Mouse (Mus musculus) CH12.LX (cell line): ENCODE measurements at regions not wholly inside any gene's neighbourhood (a gene's known extent, or its start where the extent isn't known, plus 50 kb on each side); places are given as distances from the start of the nearest gene placed in this dataset.

Experiments used
- DNase-seq: peaks from one replicate; pipeline ENCODE4 v3.0.0-alpha.2; 2013; ENCODE audit errors: extremely low read depth
- H3K27ac ChIP-seq: 2 replicates; pipeline ENCODE4 v1.5.1; 2012; ENCODE audit warnings: low read depth, mild to moderate bottlenecking, control low read depth, moderate library complexity; ENCODE audit not compliant: insufficient read depth
- H3K27me3 ChIP-seq: replicated peaks from 2 replicates; pipeline ENCODE3; 2012; ENCODE audit warnings: inconsistent platforms
- H3K36me3 ChIP-seq, 2 experiments: replicated peaks in 1 of 2; 2 replicates each; pipeline versions ENCODE3 to v1.6.1; 2012; ENCODE audit warnings: inconsistent platforms in 1 of 2, low read length in 1 of 2, mild to moderate bottlenecking in 1 of 2, mixed read lengths in 1 of 2, moderate library complexity in 1 of 2; ENCODE audit not compliant: control insufficient read depth in 1 of 2, insufficient read depth in 1 of 2
- H3K4me1 ChIP-seq, 2 experiments: 2 replicates each; pipeline ENCODE4 v1.6.1; 2012; ENCODE audit warnings: inconsistent platforms in 1 of 2, moderate library complexity in 1 of 2; ENCODE audit not compliant: insufficient read depth in 2 of 2, control insufficient read depth in 1 of 2
- H3K4me2 ChIP-seq: 2 replicates; pipeline ENCODE4 v1.6.1; 2012; ENCODE audit warnings: low read depth, mild to moderate bottlenecking, control low read depth; ENCODE audit not compliant: poor library complexity, insufficient read depth, severe bottlenecking
- H3K4me3 ChIP-seq, 3 experiments: fragments of 150-350 bp in 1 of 3; sonication (generic) in 1 of 3; replicated peaks in 1 of 3; 2 replicates each; pipeline versions ENCODE3 to v1.5.1; 2011 to 2012; ENCODE audit warnings: low read depth in 2 of 3, low read length in 2 of 3, mild to moderate bottlenecking in 2 of 3, moderate library complexity in 2 of 3, control low read depth in 1 of 3, improper control_type of control experiment in 1 of 3, inconsistent platforms in 1 of 3, mixed read lengths in 1 of 3; ENCODE audit not compliant: poor library complexity in 1 of 3
- H3K79me2 ChIP-seq: replicated peaks from 2 replicates; pipeline ENCODE4 v1.6.1; 2012; ENCODE audit warnings: mild to moderate bottlenecking, moderate library complexity; ENCODE audit not compliant: control insufficient read depth, poor library complexity, insufficient read depth, severe bottlenecking; ENCODE audit errors: extremely low read depth
- H3K9ac ChIP-seq: 2 replicates; pipeline ENCODE4 v1.6.1; 2012; ENCODE audit warnings: low read depth, mild to moderate bottlenecking, control low read depth, moderate library complexity; ENCODE audit not compliant: insufficient read depth
- H3K9me3 ChIP-seq: replicated peaks from 2 replicates; pipeline ENCODE3; 2012; ENCODE audit warnings: low read length, inconsistent platforms, mixed read lengths
- CHD2 ChIP-seq: IDR thresholded peaks from 2 replicates; pipeline ENCODE4 v1.6.1; 2011; ENCODE audit warnings: low read length, improper control_type of control experiment
- E2F4 ChIP-seq: IDR thresholded peaks from 2 replicates; pipeline ENCODE4 v1.6.1; 2011; ENCODE audit warnings: low read depth, low read length, improper control_type of control experiment; ENCODE audit not compliant: insufficient replicate concordance
- EP300 ChIP-seq: IDR thresholded peaks from 2 replicates; pipeline ENCODE4 v1.6.1; 2011; ENCODE audit warnings: low read length, improper control_type of control experiment
- ETS1 ChIP-seq: conservative IDR thresholded peaks from 2 replicates; pipeline ENCODE4 v1.6.1; 2012; ENCODE audit warnings: low read depth, mild to moderate bottlenecking, inconsistent platforms, low read length, improper control_type of control experiment, moderate library complexity
- HCFC1 ChIP-seq: IDR thresholded peaks from 2 replicates; pipeline ENCODE4 v1.6.1; 2012; ENCODE audit warnings: low read depth, mild to moderate bottlenecking, inconsistent platforms, low read length, improper control_type of control experiment
- IRF4 ChIP-seq: IDR thresholded peaks from 2 replicates; pipeline ENCODE4 v1.6.1; 2014; ENCODE audit warnings: low read depth, mild to moderate bottlenecking, inconsistent platforms, low read length, improper control_type of control experiment
- JUN ChIP-seq: IDR thresholded peaks from 2 replicates; pipeline ENCODE4 v1.6.1; 2011; ENCODE audit warnings: low read depth, mild to moderate bottlenecking, low read length, improper control_type of control experiment, moderate library complexity; ENCODE audit not compliant: insufficient read depth
- MAX ChIP-seq: IDR thresholded peaks from 2 replicates; pipeline ENCODE4 v1.6.1; 2011; ENCODE audit warnings: low read length, improper control_type of control experiment
- MAZ ChIP-seq: IDR thresholded peaks from 2 replicates; pipeline ENCODE4 v1.6.1; 2012; ENCODE audit warnings: low read depth, mild to moderate bottlenecking, inconsistent platforms, low read length, improper control_type of control experiment, moderate library complexity
- MXI1 ChIP-seq: IDR thresholded peaks from 2 replicates; pipeline ENCODE4 v1.6.1; 2011; ENCODE audit warnings: mild to moderate bottlenecking, low read depth, low read length, improper control_type of control experiment
- MYC ChIP-seq: IDR thresholded peaks from 2 replicates; pipeline ENCODE4 v1.6.1; 2011; ENCODE audit warnings: low read depth, mild to moderate bottlenecking, improper control_type of control experiment, low read length
- PAX5 ChIP-seq: IDR thresholded peaks from 2 replicates; pipeline ENCODE4 v1.6.1; 2012; ENCODE audit warnings: low read length, inconsistent platforms, mixed read lengths
- POLR2A ChIP-seq: IDR thresholded peaks from 2 replicates; pipeline ENCODE4 v1.6.1; 2011; ENCODE audit warnings: low read depth, mild to moderate bottlenecking, improper control_type of control experiment, low read length
- POLR2AphosphoS2 ChIP-seq: IDR thresholded peaks from 2 replicates; pipeline ENCODE4 v1.6.1; 2011; ENCODE audit warnings: low read depth, low read length, improper control_type of control experiment
- SIN3A ChIP-seq: IDR thresholded peaks from 2 replicates; pipeline ENCODE4 v1.6.1; 2012; ENCODE audit warnings: low read length, improper control_type of control experiment, inconsistent platforms
- TBP ChIP-seq: conservative IDR thresholded peaks from 2 replicates; pipeline ENCODE4 v1.6.1; 2011; ENCODE audit warnings: low read depth, low read length, improper control_type of control experiment
- UBTF ChIP-seq: IDR thresholded peaks from 2 replicates; pipeline ENCODE4 v1.6.1; 2012; ENCODE audit warnings: low read depth, mild to moderate bottlenecking, inconsistent platforms, low read length, improper control_type of control experiment, moderate library complexity
- USF2 ChIP-seq: conservative IDR thresholded peaks from 2 replicates; pipeline ENCODE4 v1.6.1; 2011; ENCODE audit warnings: low read depth, low read length, improper control_type of control experiment
- ZKSCAN1 ChIP-seq: IDR thresholded peaks from 2 replicates; pipeline ENCODE4 v1.6.1; 2012; ENCODE audit warnings: low read depth, inconsistent platforms, low read length, improper control_type of control experiment, borderline replicate concordance
- ZNF384 ChIP-seq: IDR thresholded peaks from 2 replicates; pipeline ENCODE4 v1.6.1; 2012; ENCODE audit warnings: low read depth, low read length, improper control_type of control experiment, inconsistent platforms
- dilution Hi-C: fragments of 300-500 bp; cut with MboI; formaldehyde crosslinking; loops from 2 replicates; pipeline ENCODE4 v1.14.3; 2020; ENCODE audit warnings: low sequenced_read_pairs; ENCODE audit not compliant: extremely low pct_unique_long_range_greater_than_20kb, extremely low pct_ligation_motif_present
- in situ Hi-C: fragments of 300-500 bp; cut with MboI; formaldehyde crosslinking; loops from 3 replicates; pipeline ENCODE4 v1.14.3; 2019; ENCODE audit warnings: low sequenced_read_pairs, low pct_ligation_motif_present, low pct_unique_long_range_greater_than_20kb, mixed read lengths

DNA sequence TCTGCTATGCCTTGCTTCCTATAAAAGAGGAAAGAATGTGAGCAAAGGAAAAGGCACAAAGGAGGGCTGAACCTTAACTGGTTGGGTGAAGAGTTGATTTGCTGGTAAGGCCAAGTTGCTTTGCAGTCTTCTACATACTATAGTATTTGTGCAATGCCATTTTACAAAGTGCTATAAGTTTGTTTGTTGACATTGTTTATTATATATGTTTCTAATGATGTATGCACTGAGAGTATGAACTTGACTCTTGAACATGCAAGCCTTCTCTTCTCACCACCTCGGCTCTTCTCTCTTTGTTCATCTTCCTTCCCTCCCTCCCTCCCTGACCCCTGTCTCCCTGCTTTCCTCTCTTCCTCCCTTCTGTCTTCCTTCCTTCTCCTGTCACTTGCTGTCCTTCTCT is 135.9 kb upstream of the 1700056E22Rik start:
- no peaks in the 10 kb centered on the region for H3K36me3 ChIP-seq
- H3K4me3 ChIP-seq = no peak overlapping the region
- no peaks in the 10 kb centered on the region for H3K79me2 ChIP-seq
- H3K4me1 ChIP-seq = peaks cover 7 to 40% of the 10 kb centered on the region in 2 experiments
- H3K9ac ChIP-seq = no peak overlapping the region
- no peaks in the 10 kb centered on the region for H3K9me3 ChIP-seq
- H3K27me3 ChIP-seq = no peaks in the 10 kb centered on the region
- no peak for DNase-seq
- in situ Hi-C loops = no loop called here
- H3K4me2 ChIP-seq = no peak overlapping the region
- TF ChIP-seq PAX5 (no peak), HCFC1 (no peak), ETS1 (no peak), JUN (no peak), ZNF384 (no peak), TBP (no peak), MAX (no peak), SIN3A (no peak), MXI1 (no peak), UBTF (no peak), ZKSCAN1 (no peak), USF2 (no peak), E2F4 (no peak), POLR2AphosphoS2 (no peak), IRF4 (no peak), MAZ (no peak), CHD2 (no peak)
- TF ChIP-seq, all 38 proteins: peak for 0
- dilution Hi-C loops = no loop called here
- H3K27ac ChIP-seq = no peak overlapping the region

DNA sequence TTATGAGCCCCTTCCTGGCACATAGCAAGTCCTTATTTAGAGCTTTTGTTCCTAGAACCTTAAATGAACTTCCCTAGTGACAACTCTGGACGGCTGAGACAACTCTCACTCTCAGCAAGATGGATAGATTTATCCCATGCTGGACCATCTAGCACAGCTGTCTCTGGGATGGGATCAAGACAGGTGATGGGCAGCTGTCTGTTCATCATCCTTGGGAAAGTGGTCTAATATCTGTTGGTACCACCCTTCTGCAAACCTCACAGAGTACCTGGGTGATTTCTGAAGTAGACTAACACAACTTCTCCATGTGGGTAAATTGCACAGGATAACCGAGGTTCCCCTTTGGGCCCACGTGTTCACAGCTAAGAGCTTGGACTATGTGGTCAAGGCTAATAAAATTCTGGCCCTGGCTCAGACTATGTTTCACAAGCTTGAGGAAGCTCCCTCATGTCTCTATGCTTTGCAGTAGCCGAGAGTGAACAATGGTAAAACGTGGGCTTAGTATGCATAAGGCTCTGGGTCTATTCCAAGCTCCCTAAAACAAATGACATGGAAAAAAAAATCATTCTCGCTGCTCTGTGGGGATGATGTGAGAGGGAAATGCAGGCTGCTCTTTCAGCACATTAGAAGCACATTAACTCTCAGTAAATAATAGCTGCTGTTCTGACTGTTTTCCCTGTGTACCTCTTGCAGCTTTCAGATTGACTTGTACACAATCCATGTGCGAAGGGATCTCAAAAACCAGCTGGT is 135.1 kb upstream of the 1700056E22Rik start:
- TF ChIP-seq EP300 (no peak), ZKSCAN1 (no peak), MYC (no peak), POLR2A (no peak), CHD2 (no peak)
- Histone ChIP-seq H3K79me2 (no peaks in the 10 kb centered on the region), H3K4me3 (no peak overlapping the region), H3K9ac (no peak overlapping the region), H3K9me3 (no peaks in the 10 kb centered on the region), H3K4me1 (peaks cover 6 to 37% of the 10 kb centered on the region in 2 experiments), H3K4me2 (no peak overlapping the region), H3K36me3 (no peaks in the 10 kb centered on the region), H3K27me3 (no peaks in the 10 kb centered on the region), H3K27ac (no peak overlapping the region)
- no peak for DNase-seq
- in situ Hi-C loops (no loop called here), dilution Hi-C loops (no loop called here)
